Mouse (Mus musculus) small intestine, adult 2 months (tissue): ENCODE results near the gene Hint2. TPM values are rescaled to one million over a fixed set of nuclear protein-coding genes. Genes with fewer than 3 reads are reported as not detected.
A peak's percentile ranks its signal among the peaks of the same experiment; 100 is the strongest.

Source experiments
- H3K27ac ChIP-seq: fragments of 200-500 bp; 2 replicates; pipeline ENCODE4 v1.5.1; 2012; ENCODE audit warnings: low read depth, low read length, control low read depth, inconsistent platforms; ENCODE audit not compliant: insufficient read depth
- H3K27me3 ChIP-seq: fragments of 200-500 bp; 2 replicates; pipeline ENCODE4 v1.6.1; 2012; ENCODE audit warnings: mild to moderate bottlenecking, moderate library complexity, low read length, inconsistent platforms; ENCODE audit not compliant: control insufficient read depth, insufficient read depth
- H3K36me3 ChIP-seq: fragments of 200-500 bp; 2 replicates; pipeline ENCODE4 v1.6.1; 2012; ENCODE audit warnings: mild to moderate bottlenecking, low read length, control low read depth, inconsistent platforms; ENCODE audit not compliant: control insufficient read depth, insufficient read depth
- H3K4me1 ChIP-seq: fragments of 200-500 bp; 2 replicates; pipeline ENCODE4 v1.6.1; 2012; ENCODE audit warnings: low read length, inconsistent platforms, mixed read lengths; ENCODE audit not compliant: control insufficient read depth, insufficient read depth, insufficient read length
- H3K4me3 ChIP-seq: fragments of 200-500 bp; 2 replicates; pipeline ENCODE4 v1.5.1; 2012; ENCODE audit warnings: low read depth, mild to moderate bottlenecking, control low read depth, inconsistent platforms, low read length, moderate library complexity
- CTCF ChIP-seq: fragments of 200-500 bp; IDR thresholded peaks from 2 replicates; pipeline ENCODE4 v1.5.1; 2012; ENCODE audit warnings: low read depth, mild to moderate bottlenecking, control low read depth, inconsistent platforms, low read length, moderate library complexity, mixed read lengths; ENCODE audit not compliant: insufficient replicate concordance, insufficient read length; ENCODE audit errors: extremely low read depth
- POLR2A ChIP-seq: fragments of 200-500 bp; IDR thresholded peaks from 2 replicates; pipeline ENCODE4 v1.6.1; 2012; ENCODE audit warnings: low read depth, mild to moderate bottlenecking, control low read depth, inconsistent platforms, low read length, moderate library complexity
- WGBS: fragments of 180-500 bp; shearing (Covaris S2); methylation state at CpG from one replicate; pipeline ENCODE4 v1.1.7; 2018; 5-methylcytosine and 5-hydroxymethylcytosine counted together
- polyA plus RNA-seq: library from polyadenylated mRNA; depleted of rRNA; stranded (reverse); fragments of >200 nt; gene quantifications from 2 replicates; pipeline ENCODE4 v1.2.3, GENCODE M21; 2012

Hint2 gene
- polyA plus RNA-seq, 1 experiment, result 73.8 TPM

DNA sequence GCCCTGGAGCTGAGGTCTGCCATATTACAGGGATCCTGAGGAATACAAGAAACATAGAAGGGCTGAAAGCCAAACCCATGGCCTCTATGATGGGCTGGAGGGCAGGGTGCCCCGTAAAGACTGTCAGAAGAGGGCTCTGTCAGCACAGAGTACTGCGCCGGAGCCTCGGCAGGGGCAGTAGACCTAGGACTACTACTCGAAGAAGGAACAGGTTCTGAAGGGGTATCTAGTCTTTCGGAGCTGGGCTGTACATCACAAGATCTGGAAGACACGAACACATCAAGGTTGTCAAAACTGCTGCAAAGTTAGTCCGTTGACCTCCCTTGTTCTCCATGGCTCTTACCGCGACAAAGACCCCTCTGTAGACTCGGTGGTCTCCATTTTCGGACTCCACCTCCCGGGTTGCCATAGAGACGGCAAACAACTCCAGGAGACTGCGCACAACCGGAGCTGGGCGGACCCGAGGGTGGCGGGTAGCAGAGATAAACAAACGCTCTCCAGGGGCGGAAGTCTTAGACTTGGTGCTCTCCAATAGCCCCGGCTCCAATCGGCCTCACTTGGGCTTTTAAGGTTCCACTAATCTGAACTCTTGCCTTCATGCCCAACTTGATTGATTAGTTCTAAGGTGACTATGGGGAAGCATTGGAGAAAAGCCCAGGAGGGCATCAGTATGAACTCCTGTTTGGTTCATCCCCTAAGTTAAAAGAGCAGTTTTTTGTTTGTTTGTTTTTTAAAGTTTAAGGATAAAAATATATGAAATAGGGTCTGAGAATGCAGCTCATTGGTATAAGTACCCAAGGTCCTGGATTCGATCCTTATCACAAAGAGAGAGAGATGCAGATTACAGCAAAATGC lies 2.9 kb downstream of the Hint2 start, which contains the start of gene Spag8:
Gene Spag8 (minus strand): TSS at position 434 of the 855 bp plus-strand sequence.
- 36% methylated on average over 24 of the region's 24 CpGs for WGBS
- Histone ChIP-seq H3K4me1 (no peaks in the 10 kb centered on the region), H3K4me3 (peak within 1 kb of the TSS; percentile 17), H3K36me3 (no peaks in the 10 kb centered on the region), H3K27me3 (no peaks in the 10 kb centered on the region), H3K27ac (no peak within 1 kb of the TSS)
- TF ChIP-seq POLR2A, result no peak
- TF ChIP-seq CTCF, result no peak

GRCm38 (mm10) chr4:43652726-43653125 lies 3.5 kb downstream of the Hint2 start:
- Histone ChIP-seq H3K4me3 (no peak overlapping the region), H3K27me3 (no peaks in the 10 kb centered on the region), H3K4me1 (no peaks in the 10 kb centered on the region), H3K36me3 (no peaks in the 10 kb centered on the region), H3K27ac (no peak overlapping the region)
- no peak for TF ChIP-seq POLR2A
- 83% methylated on average over 4 of the region's 4 CpGs for WGBS

- no peaks in the 10 kb centered on the region for H3K36me3 ChIP-seq
- 94% methylated on average over 3 of the region's 3 CpGs for WGBS
- H3K27me3 ChIP-seq, result no peaks in the 10 kb centered on the region
- TF ChIP-seq POLR2A (no peak), CTCF (peak; percentile 8; the same call in 1 of the 2 replicates)
- H3K4me1 ChIP-seq, result no peaks in the 10 kb centered on the region
- no peak overlapping the region for H3K27ac ChIP-seq
- no peak overlapping the region for H3K4me3 ChIP-seq
These were observed 6.5 kb downstream of the Hint2 start for GRCm38 (mm10) chr4:43649783-43650182.

- Histone ChIP-seq H3K27me3 (no peaks in the 10 kb centered on the region), H3K36me3 (no peaks in the 10 kb centered on the region), H3K4me3 (no peak overlapping the region), H3K27ac (no peak overlapping the region), H3K4me1 (no peaks in the 10 kb centered on the region)
- WGBS, result 86% methylated on average over 6 of the region's 6 CpGs
- TF ChIP-seq CTCF (no peak), POLR2A (no peak)
These were observed 15.8 kb downstream of the Hint2 start for GRCm38 (mm10) chr4:43640491-43640890.

DNA sequence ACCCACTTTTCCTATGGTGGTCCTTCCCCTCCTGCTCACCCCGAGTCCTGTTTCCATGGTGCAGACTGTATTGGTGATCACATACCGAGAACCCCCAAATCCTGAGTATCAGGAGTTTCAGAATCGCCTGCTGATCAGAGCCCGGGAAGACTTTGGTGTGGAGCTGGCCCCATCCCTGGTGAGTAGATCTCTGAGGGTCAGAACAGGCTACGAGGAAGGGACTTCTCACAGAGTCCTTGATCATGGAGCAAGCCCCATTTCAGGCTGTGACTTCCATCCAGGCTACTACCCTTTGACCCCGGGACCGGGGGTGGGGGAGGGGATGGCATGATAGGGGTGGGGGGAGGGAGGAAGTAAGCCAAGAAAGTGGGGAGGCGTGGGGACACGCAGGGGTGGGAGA lies 16.2 kb downstream of the Hint2 start:
- H3K4me1 ChIP-seq, result no peaks in the 10 kb centered on the region
- no peak overlapping the region for H3K4me3 ChIP-seq
- H3K27ac ChIP-seq, result no peak overlapping the region
- H3K27me3 ChIP-seq, result no peaks in the 10 kb centered on the region
- 69% methylated on average over 9 of the region's 9 CpGs for WGBS
- TF ChIP-seq POLR2A (no peak), CTCF (no peak)
- H3K36me3 ChIP-seq, result no peaks in the 10 kb centered on the region

GRCm38 (mm10) chr4:43636751-43637150 lies 19.5 kb downstream of the Hint2 start:
- WGBS, result 68% methylated on average over 6 of the region's 6 CpGs
- Histone ChIP-seq H3K27ac (no peak overlapping the region), H3K36me3 (no peaks in the 10 kb centered on the region), H3K27me3 (0 out of 2 replicates have a peak, but pooled peaks cover 2% of the 10 kb centered on the region), H3K4me1 (no peaks in the 10 kb centered on the region; the same call in 1 of the 2 replicates), H3K4me3 (no peak overlapping the region)
- TF ChIP-seq CTCF (no peak), POLR2A (no peak)

DNA sequence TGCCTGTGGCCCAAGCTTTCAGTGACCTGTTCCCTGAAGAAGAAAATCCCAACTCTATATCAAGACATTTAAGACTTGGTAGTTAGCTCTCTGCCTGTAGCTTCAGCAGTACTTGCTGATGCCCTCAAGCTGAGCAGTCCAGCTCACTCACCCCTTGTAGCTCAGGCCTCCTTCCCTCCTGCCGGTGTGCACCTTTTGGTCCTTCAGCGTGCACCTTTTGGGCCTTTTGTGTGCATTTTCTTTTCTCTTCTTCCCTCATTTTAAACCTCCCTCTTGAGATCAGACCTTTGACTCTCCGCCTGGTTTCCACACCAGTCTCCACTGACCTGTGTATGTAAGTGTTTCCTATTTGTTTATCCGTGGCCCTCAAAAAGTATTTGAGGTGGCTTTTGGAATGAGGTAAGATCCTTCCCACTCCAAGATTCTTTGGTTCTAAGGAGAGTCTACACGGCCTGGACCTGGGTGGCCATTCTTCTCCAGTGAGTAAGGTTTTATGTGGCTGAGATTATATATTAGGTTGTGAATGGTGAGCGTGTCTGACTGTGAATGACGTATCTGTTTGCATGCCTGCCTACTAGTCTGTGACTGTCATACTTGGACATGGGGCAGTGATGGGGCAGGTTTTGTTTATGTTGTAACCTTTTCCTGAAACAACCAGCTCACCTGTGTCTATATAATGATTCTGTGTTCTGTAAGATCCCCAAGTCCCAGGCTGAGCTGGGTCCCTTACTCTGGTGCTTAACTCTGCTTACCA lies 21.5 kb downstream of the Hint2 start:
- peaks cover 13% of the 10 kb centered on the region; the same call in 1 of the 2 replicates for H3K27me3 ChIP-seq
- no peak overlapping the region for H3K27ac ChIP-seq
- 83% methylated on average over 7 of the region's 7 CpGs for WGBS
- H3K4me3 ChIP-seq, result no peak overlapping the region
- H3K36me3 ChIP-seq, result no peaks in the 10 kb centered on the region
- TF ChIP-seq POLR2A (no peak), CTCF (no peak)
- peaks cover 3% of the 10 kb centered on the region; the same call in 1 of the 2 replicates for H3K4me1 ChIP-seq
